Comparison of ENCODE assay signal across 17 mouse cellular contexts in genomic region chr5:129025048-129025447, GRCm38 (mm10). TPM values are rescaled to one million over a fixed set of nuclear protein-coding genes. Genes with fewer than 3 reads are reported as not detected.
DNase-seq lines count a peak whose midpoint lies in the region; ATAC-seq and TF ChIP-seq lines count a peak whose summit lies in the region.
"Had no signal": no experiment of that assay in that cellular context is flagged by ENCODE, and none has a peak within 500 bp of the region (broad histone marks: within the 10 kb centered on the region; RNA-seq: fewer than 3 reads in every experiment).

No protein-coding gene starts in this region.

- H3K36me3 ChIP-seq in forebrain, embryonic 11.5 days (ENCODE audit: control insufficient read depth, insufficient read depth, low read length), result peaks cover 6% of the 10 kb centered on the region; the same call in 1 of the 2 replicates
- H3K36me3 ChIP-seq in forebrain, embryonic 10.5 days (replicated peaks), result peaks cover 70% of the 10 kb centered on the region
- H3K36me3 ChIP-seq in midbrain, embryonic 10.5 days, result peaks cover 64% of the 10 kb centered on the region
- H3K36me3 ChIP-seq in midbrain, embryonic 16.5 days (ENCODE audit: control insufficient read depth, insufficient read depth, low read length), result peaks cover 5% of the 10 kb centered on the region; the same call in 1 of the 2 replicates
- H3K36me3 ChIP-seq in hindbrain, embryonic 14.5 days (replicated peaks; ENCODE audit: control insufficient read depth, insufficient read depth), result peaks cover 41% of the 10 kb centered on the region

- H3K9me3 ChIP-seq in forebrain, embryonic 11.5 days (ENCODE audit: control insufficient read depth, low read length), result no peaks in the 10 kb centered on the region
- H3K9me3 ChIP-seq in forebrain, embryonic 10.5 days, result no peaks in the 10 kb centered on the region
- H3K9me3 ChIP-seq in midbrain, embryonic 10.5 days (replicated peaks), result no peaks in the 10 kb centered on the region
- no peaks in the 10 kb centered on the region for H3K9me3 ChIP-seq in midbrain, embryonic 16.5 days (replicated peaks; ENCODE audit: control insufficient read depth, low read length, poor library complexity, severe bottlenecking)
- no peaks in the 10 kb centered on the region for H3K9me3 ChIP-seq in hindbrain, embryonic 14.5 days (ENCODE audit: control insufficient read depth, low read length)
- H3K9me3 ChIP-seq: intestine, embryonic 15.5 days; stomach, embryonic 15.5 days had no signal

- 56% methylated on average over 2 of the region's 2 CpGs for WGBS in forebrain, embryonic 11.5 days
- 42% methylated on average over 2 of the region's 2 CpGs for WGBS in forebrain, embryonic 10.5 days
- WGBS in midbrain, embryonic 10.5 days, result 45% methylated on average over 2 of the region's 2 CpGs
- 46% methylated on average over 2 of the region's 2 CpGs for WGBS in midbrain, embryonic 16.5 days
- 41% methylated on average over 2 of the region's 2 CpGs for WGBS in hindbrain, embryonic 14.5 days

- in situ Hi-C loops in Patski (cut with MboI; ENCODE audit: low pct_unique_long_range_greater_than_20kb), result no loop called here

- no peaks in the 10 kb centered on the region for H3K27me3 ChIP-seq in forebrain, embryonic 11.5 days (ENCODE audit: control insufficient read depth, insufficient read depth, low read length)
- H3K27me3 ChIP-seq in forebrain, embryonic 10.5 days (ENCODE audit: poor library complexity, severe bottlenecking), result no peaks in the 10 kb centered on the region
- no peaks in the 10 kb centered on the region for H3K27me3 ChIP-seq in midbrain, embryonic 10.5 days (ENCODE audit: low read depth, poor library complexity, severe bottlenecking)
- H3K27me3 ChIP-seq in midbrain, embryonic 16.5 days (ENCODE audit: control insufficient read depth, insufficient read depth, low read depth, low read length), result no peaks in the 10 kb centered on the region
- no peaks in the 10 kb centered on the region for H3K27me3 ChIP-seq in Patski
- no peaks in the 10 kb centered on the region for H3K27me3 ChIP-seq in hindbrain, embryonic 14.5 days (ENCODE audit: control insufficient read depth, insufficient read depth, low read length)
- H3K27me3 ChIP-seq: intestine, embryonic 15.5 days; stomach, embryonic 15.5 days had no signal

- ATAC-seq in forebrain, embryonic 11.5 days (replicated peaks; ENCODE audit: low FRiP score), result no peak
- ATAC-seq in midbrain, embryonic 16.5 days, result no peak
- ATAC-seq in Patski, result no peak
- ATAC-seq in megakaryocyte progenitor cell, adult 5-6 weeks (replicated peaks; ENCODE audit: poor library complexity), result peak; percentile 42
- ATAC-seq in hindbrain, embryonic 14.5 days (ENCODE audit: low FRiP score), result no peak
- ATAC-seq: intestine, embryonic 15.5 days had no signal

- intact Hi-C loops in left cerebral cortex, postnatal 4 days (cut with DNase I), result no loop called here

- no peak overlapping the region for H3K27ac ChIP-seq in forebrain, embryonic 11.5 days (ENCODE audit: low read depth, low read length)
- H3K27ac ChIP-seq in forebrain, embryonic 10.5 days, result no peak overlapping the region
- H3K27ac ChIP-seq in midbrain, embryonic 10.5 days (replicated peaks), result no peak overlapping the region
- no peak overlapping the region for H3K27ac ChIP-seq in midbrain, embryonic 16.5 days (ENCODE audit: low read length)
- no peak overlapping the region for H3K27ac ChIP-seq in hindbrain, embryonic 14.5 days
- H3K27ac ChIP-seq: intestine, embryonic 15.5 days; left cerebral cortex, adult 2 months; stomach, embryonic 15.5 days had no signal

- TF ChIP-seq CTCF in Patski (IDR thresholded peaks at IDR 0.05), result peak; percentile 20

- POLR2A ChIA-PET in Patski (lab: Charles Lee), result interaction anchor here (0.6 kb wide), 2 partner anchors 16 to 34 kb away, joined by 4 to 7 read pairs; partner anchors contain the start of gene Stx2

- no peak overlapping the region for H3K4me2 ChIP-seq in forebrain, embryonic 11.5 days (ENCODE audit: low read depth, low read length, severe bottlenecking)
- no peak overlapping the region for H3K4me2 ChIP-seq in midbrain, embryonic 16.5 days (ENCODE audit: low read length)
- H3K4me2 ChIP-seq in hindbrain, embryonic 14.5 days (replicated peaks), result no peak overlapping the region
- H3K4me2 ChIP-seq: intestine, embryonic 15.5 days; stomach, embryonic 15.5 days had no signal

- H3K4me3 ChIP-seq in forebrain, embryonic 11.5 days (ENCODE audit: low read depth, low read length), result no peak overlapping the region
- no peak overlapping the region for H3K4me3 ChIP-seq in forebrain, embryonic 10.5 days
- no peak overlapping the region for H3K4me3 ChIP-seq in midbrain, embryonic 10.5 days
- no peak overlapping the region for H3K4me3 ChIP-seq in midbrain, embryonic 16.5 days (ENCODE audit: low read depth, low read length)
- H3K4me3 ChIP-seq in hindbrain, embryonic 14.5 days (replicated peaks; ENCODE audit: low read length), result no peak overlapping the region
- H3K4me3 ChIP-seq: erythroblast, embryonic 14.5 days; intestine, embryonic 15.5 days; left cerebral cortex, adult 2 months; stomach, embryonic 15.5 days had no signal

- CTCF ChIA-PET in Patski (lab: Charles Lee), result interaction anchor here (1.1 kb wide), 1 partner anchor 38 kb away, joined by 4 read pairs; no protein-coding TSS in a partner anchor

- H3K9ac ChIP-seq in forebrain, embryonic 11.5 days (ENCODE audit: low read length), result no peak overlapping the region
- no peak overlapping the region for H3K9ac ChIP-seq in midbrain, embryonic 16.5 days (ENCODE audit: low read depth, low read length)
- H3K9ac ChIP-seq in hindbrain, embryonic 14.5 days, result no peak overlapping the region
- H3K9ac ChIP-seq: intestine, embryonic 15.5 days; stomach, embryonic 15.5 days had no signal

- no peaks in the 10 kb centered on the region; the same call in 1 of the 2 replicates for H3K4me1 ChIP-seq in forebrain, embryonic 11.5 days (replicated peaks; ENCODE audit: control insufficient read depth, insufficient read depth, low read length)
- H3K4me1 ChIP-seq in forebrain, embryonic 10.5 days, result peaks cover 12% of the 10 kb centered on the region
- H3K4me1 ChIP-seq in midbrain, embryonic 10.5 days, result peaks cover 13% of the 10 kb centered on the region
- H3K4me1 ChIP-seq in midbrain, embryonic 16.5 days (ENCODE audit: control insufficient read depth, insufficient read depth, low read length), result peaks cover 10% of the 10 kb centered on the region
- H3K4me1 ChIP-seq in hindbrain, embryonic 14.5 days (replicated peaks; ENCODE audit: control insufficient read depth, insufficient read depth, low read length), result peaks cover 10% of the 10 kb centered on the region

- peak; percentile 60 for DNase-seq in forebrain, embryonic 11.5 days (ENCODE audit: low spot score)
- DNase-seq in forebrain, embryonic 10.5 days (ENCODE audit: extremely low spot score, low spot score), result no peak
- DNase-seq in midbrain, embryonic 10.5 days (ENCODE audit: low spot score), result peak; percentile 35
- DNase-seq in Patski (ENCODE audit: low read depth, low spot score), result no peak
- DNase-seq in left cerebral cortex, postnatal 4 days, result no peak
- DNase-seq in hindbrain, embryonic 14.5 days (ENCODE audit: low spot score), result no peak
- DNase-seq: adrenal gland, adult 8-10 months; cerebellum, postnatal 10 days; heart, adult 18-20 months; heart, postnatal 36 days; lung, adult 18-20 months had no signal

RNA-seq across cellular contexts. Expression of gene Ran, which starts 5.2 kb away (rescaled TPM):
- polyA plus RNA-seq in forebrain, embryonic 11.5 days (2014; fragmentation: Nextera tagmentation; extraction: Ambion mirVana), result 917 and 946 TPM in 2 replicates
- 1,091 and 1,094 TPM in 2 replicates for polyA plus RNA-seq in forebrain, embryonic 10.5 days (2016; fragmentation: Nextera tagmentation; extraction: Ambion mirVana)
- polyA plus RNA-seq in midbrain, embryonic 10.5 days (2016; fragmentation: Nextera tagmentation; extraction: Ambion mirVana), result 965 and 1,091 TPM in 2 replicates
- 329 and 357 TPM in 2 replicates for polyA plus RNA-seq in midbrain, embryonic 16.5 days (2015; fragmentation: Nextera tagmentation; extraction: Ambion mirVana)
- 609 TPM for polyA plus RNA-seq in Patski (2021)
- total RNA-seq in megakaryocyte progenitor cell, adult 5-6 weeks (2015), result 583 and 587 TPM in 2 replicates
- total RNA-seq in megakaryocyte progenitor cell, adult 5-6 weeks (2017), result 525 and 594 TPM in 2 replicates
- 100 to 1,000 TPM; 164 to 165 TPM for total RNA-seq in left cerebral cortex, postnatal 4 days (2021)
- polyA plus RNA-seq in hindbrain, embryonic 14.5 days (2014; fragmentation: Nextera tagmentation; extraction: Ambion mirVana), result 343 and 359 TPM in 2 replicates

RNA-seq across cellular contexts. Expression of gene Stx2, which starts 16.7 kb away (rescaled TPM):
- polyA plus RNA-seq in forebrain, embryonic 11.5 days (2014; fragmentation: Nextera tagmentation; extraction: Ambion mirVana), result 29.6 and 32.3 TPM in 2 replicates
- polyA plus RNA-seq in forebrain, embryonic 10.5 days (2016; fragmentation: Nextera tagmentation; extraction: Ambion mirVana), result 24.9 and 25.3 TPM in 2 replicates
- polyA plus RNA-seq in midbrain, embryonic 10.5 days (2016; fragmentation: Nextera tagmentation; extraction: Ambion mirVana), result 26.5 and 26.6 TPM in 2 replicates
- 14.8 TPM in 2 replicates for polyA plus RNA-seq in midbrain, embryonic 16.5 days (2015; fragmentation: Nextera tagmentation; extraction: Ambion mirVana)
- 62.1 TPM for polyA plus RNA-seq in Patski (2021)
- 12.6 and 19.4 TPM in 2 replicates for total RNA-seq in megakaryocyte progenitor cell, adult 5-6 weeks (2015)
- total RNA-seq in megakaryocyte progenitor cell, adult 5-6 weeks (2017), result 24.3 and 26.0 TPM in 2 replicates
- total RNA-seq in left cerebral cortex, postnatal 4 days (2021), result 10 to 100 TPM; 30.4 to 33.2 TPM
- polyA plus RNA-seq in hindbrain, embryonic 14.5 days (2014; fragmentation: Nextera tagmentation; extraction: Ambion mirVana), result 15.0 and 15.2 TPM in 2 replicates

Comparison
In these comparisons a context has a peak if more than half of its experiments do, and no peak if none do; other contexts are left out.
1. DNase-seq: peak in forebrain, embryonic 11.5 days (single experiment) and midbrain, embryonic 10.5 days (single experiment); none in forebrain, embryonic 10.5 days (single experiment), Patski (single experiment), left cerebral cortex, postnatal 4 days (single experiment) and hindbrain, embryonic 14.5 days (single experiment).